Mouse (Mus musculus) spleen, postnatal 10 days (tissue): Measurements from ENCODE around the gene Fuca2.
A peak's percentile ranks its signal among the peaks of the same experiment; 100 is the strongest.
"Not testable (repeated sequence)": the region's sequence is repeated elsewhere in the genome, so short reads cannot be mapped to it uniquely, and the experiment has no call there.

Source experiments
- DNase-seq, 2 experiments: peaks; one replicate each; pipeline ENCODE4 v3.0.0; 2021 to 2022; ENCODE audit warnings: low spot score in 2 of 2

Fuca2 gene

GRCm38 (mm10) chr10:13499331-13499730, at the start of gene Fuca2:
Gene Fuca2, plus strand, starts transcription at chr10:13499540.
- no peak for DNase-seq

- DNase-seq: no peak
These were observed 47.7 kb upstream of the Fuca2 start for GRCm38 (mm10) chr10:13451640-13452039.

GRCm38 (mm10) chr10:13453200-13453990, 45.9 kb upstream of the Fuca2 start:
- no peak for DNase-seq

GRCm38 (mm10) chr10:13464295-13464694, 35.0 kb upstream of the Fuca2 start:
- DNase-seq: not testable (repeated sequence)

- no peak for DNase-seq
These were observed 32.4 kb upstream of the Fuca2 start for GRCm38 (mm10) chr10:13466925-13467324.

GRCm38 (mm10) chr10:13468025-13468529, 31.3 kb upstream of the Fuca2 start:
- DNase-seq: not testable (repeated sequence)

- peak in 1 of 2 experiments; percentile 19 for DNase-seq
These were observed 29.1 kb upstream of the Fuca2 start for GRCm38 (mm10) chr10:13470236-13470635.

- no peak for DNase-seq
These were observed 26.0 kb upstream of the Fuca2 start for GRCm38 (mm10) chr10:13473287-13473832.

GRCm38 (mm10) chr10:13473833-13474567, 25.3 kb upstream of the Fuca2 start, which contains the start of gene Phactr2:
Gene Phactr2, minus strand, starts transcription at chr10:13474412.
- peak; percentile 42 to 59 for DNase-seq

GRCm38 (mm10) chr10:13474568-13474955, 24.8 kb upstream of the Fuca2 start:
- DNase-seq: peak in 1 of 2 experiments; percentile 18

GRCm38 (mm10) chr10:13475121-13475520, 24.2 kb upstream of the Fuca2 start:
- peak in 1 of 2 experiments; percentile 24 for DNase-seq

GRCm38 (mm10) chr10:13479341-13479740, 20.0 kb upstream of the Fuca2 start:
- no peak for DNase-seq

GRCm38 (mm10) chr10:13485958-13486357, 13.4 kb upstream of the Fuca2 start:
- DNase-seq: no peak

GRCm38 (mm10) chr10:13489671-13490070, 9.7 kb upstream of the Fuca2 start:
- no peak for DNase-seq

- no peak for DNase-seq
These were observed 5.2 kb upstream of the Fuca2 start for GRCm38 (mm10) chr10:13493978-13494686.

GRCm38 (mm10) chr10:13496315-13496714, 3.0 kb upstream of the Fuca2 start:
- DNase-seq: no peak

- peak; percentile 10 to 24 for DNase-seq
These were observed 1.1 kb downstream of the Fuca2 start for GRCm38 (mm10) chr10:13500473-13500872.

GRCm38 (mm10) chr10:13500938-13501496, 1.7 kb downstream of the Fuca2 start:
- peak; percentile 71 to 83 for DNase-seq

GRCm38 (mm10) chr10:13501533-13501932, 2.2 kb downstream of the Fuca2 start:
- peak in 1 of 2 experiments; percentile 8 for DNase-seq

- DNase-seq: peak in 1 of 2 experiments; percentile 22
These were observed 3.0 kb downstream of the Fuca2 start for GRCm38 (mm10) chr10:13502371-13502770.

GRCm38 (mm10) chr10:13521857-13522256, 22.5 kb downstream of the Fuca2 start:
- DNase-seq: no peak
